Mouse (Mus musculus): ENCODE measurements around the gene Prcc.
"Not testable (repeated sequence)": the region's sequence is repeated elsewhere in the genome, so short reads cannot be mapped to it uniquely, and the experiment has no call there.

The Prcc gene

DNA sequence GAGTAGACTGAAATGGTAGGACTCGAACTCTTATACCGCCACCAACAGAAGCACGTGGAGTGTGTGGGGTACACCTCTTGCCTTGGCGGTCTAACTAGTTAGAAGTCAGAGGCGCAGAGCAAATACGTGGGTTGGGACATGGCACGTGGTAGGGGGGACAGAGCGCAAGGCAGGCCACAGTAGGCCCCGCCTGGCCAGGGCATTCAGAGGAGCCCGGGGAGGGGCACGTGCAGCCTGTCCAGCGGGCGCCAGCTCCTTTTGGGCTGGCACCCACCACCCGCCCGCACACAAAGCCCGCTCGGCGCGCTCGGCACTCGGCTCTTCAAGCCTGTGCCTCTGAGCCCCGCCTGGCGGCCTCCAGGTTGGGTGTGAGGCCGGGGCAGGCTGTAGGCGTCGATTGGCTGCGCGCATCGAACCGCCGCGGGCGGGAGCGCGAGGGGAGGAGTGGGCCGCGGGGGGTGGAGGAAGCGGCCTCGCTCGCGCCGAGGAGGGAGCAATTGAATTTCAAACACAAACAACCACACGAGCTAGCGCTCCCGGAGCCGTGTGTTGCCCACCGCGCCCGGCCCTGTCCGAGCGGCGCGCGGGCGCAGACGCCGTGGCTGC lies 20.6 kb upstream of the Prcc start, which contains the start of gene Hdgf:
Hdgf (plus strand) TSS at position 442 of the 606 bp plus-strand sequence.
- DNase-seq (ENCODE audit: low spot score): peak; percentile 91

DNA sequence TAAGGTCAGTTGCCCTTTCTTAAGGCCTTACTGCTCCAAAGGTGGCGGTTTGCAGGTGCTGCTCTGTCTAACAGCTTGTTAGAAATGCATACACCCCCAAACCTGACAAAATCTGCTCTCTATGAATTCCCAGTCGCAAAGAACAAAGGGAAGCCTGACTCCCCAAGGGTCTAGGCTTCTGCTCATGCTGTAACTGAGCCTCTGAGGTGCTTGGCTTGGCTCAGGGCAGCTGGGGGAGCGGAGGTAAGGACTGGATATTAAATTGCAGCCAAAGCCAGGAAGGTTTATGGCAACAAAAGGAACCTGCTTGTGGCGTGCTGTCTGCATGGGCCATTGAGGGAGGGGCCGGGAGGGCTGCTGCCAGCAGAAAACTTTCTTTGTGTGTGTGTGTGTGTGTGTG lies 18.4 kb upstream of the Prcc start:
- DNase-seq (ENCODE audit: low spot score): no peak

DNA sequence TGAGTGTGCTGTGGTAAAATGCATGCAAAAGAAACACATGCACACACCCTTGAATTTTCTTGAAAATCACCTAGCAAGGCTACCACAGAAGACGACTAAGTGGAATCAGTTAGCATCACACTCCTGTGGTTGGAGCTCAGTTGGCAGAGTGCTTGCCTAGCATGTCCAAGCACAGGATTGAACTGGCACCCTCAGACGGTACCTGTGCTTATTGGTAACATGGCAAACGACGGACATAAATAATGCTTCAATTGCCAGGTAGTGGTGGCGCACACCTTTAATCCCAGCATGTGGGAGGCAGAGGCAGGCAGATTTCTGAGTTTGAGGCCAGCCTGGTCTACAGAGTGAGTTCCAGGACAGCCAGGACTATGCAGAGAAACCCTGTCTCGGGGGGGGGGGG lies 16.6 kb upstream of the Prcc start:
- not testable (repeated sequence) for DNase-seq (ENCODE audit: low spot score)

DNA sequence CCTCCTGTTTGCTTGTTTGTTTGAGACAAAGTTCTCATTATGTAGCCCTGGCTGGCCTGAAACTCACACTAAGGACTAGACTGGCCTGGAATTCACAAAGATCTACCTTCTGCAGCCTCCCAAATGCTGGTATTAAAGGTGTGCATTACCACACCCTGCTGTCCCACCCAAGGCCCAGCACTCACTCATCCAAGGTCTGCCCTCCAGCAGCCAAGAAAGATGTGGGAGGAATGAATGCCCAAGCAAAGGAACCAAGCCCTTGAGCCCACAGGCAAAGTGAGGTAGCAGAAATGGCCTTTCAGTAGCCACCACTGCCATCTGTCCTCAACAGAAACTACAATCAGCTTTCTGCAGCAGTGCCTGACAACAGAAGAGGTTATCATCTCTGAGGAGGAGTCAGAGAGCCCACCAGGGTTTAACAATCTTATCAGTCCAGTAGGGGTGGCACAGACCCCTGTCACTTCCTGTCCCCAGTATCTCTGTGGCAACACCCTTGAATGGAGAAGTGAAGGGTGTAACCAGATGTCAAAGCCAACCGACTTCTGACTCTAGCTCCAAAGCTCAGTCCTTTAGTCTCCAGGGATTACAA lies 15.7 kb upstream of the Prcc start:
- no peak for DNase-seq (ENCODE audit: low spot score)

DNA sequence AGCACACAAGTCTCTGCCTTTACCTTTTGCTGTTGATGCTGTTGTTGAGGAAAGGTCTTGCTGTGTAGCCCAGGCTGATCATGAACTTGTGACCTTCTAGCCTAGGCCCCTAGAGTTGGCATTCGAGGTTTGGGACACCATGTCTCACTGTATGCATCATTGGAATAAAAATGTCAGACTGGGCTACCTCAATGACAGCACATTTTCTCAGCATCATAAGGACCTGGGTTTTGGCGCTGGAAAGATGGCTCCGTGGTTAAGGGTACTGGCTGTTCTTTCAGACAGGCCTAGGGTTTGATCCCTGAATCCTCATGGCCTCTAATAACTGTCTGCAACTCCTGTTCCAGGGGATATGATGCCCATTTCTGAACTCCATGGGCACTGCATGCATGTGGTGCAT lies 14.4 kb upstream of the Prcc start:
- DNase-seq (ENCODE audit: low spot score): no peak

DNA sequence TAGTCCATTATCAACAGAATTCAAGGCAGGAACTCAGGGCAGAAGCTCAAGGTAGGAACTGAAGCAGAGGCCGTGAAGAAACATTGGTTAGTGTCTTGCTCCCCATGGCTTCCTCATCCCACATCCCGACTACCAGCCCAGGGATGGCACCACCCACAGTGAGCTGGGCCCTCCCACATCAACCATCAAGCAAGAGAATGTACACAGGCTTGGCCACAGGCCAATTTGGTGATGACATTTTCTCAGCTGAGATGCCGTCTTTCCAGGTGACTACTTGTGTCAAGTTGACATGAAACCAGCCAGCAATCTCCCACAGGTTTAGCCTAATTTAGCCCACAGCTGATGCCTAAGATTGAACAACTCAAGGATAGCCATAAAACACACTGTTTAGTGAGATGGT lies 13.9 kb upstream of the Prcc start:
- DNase-seq (ENCODE audit: low spot score): no peak

DNA sequence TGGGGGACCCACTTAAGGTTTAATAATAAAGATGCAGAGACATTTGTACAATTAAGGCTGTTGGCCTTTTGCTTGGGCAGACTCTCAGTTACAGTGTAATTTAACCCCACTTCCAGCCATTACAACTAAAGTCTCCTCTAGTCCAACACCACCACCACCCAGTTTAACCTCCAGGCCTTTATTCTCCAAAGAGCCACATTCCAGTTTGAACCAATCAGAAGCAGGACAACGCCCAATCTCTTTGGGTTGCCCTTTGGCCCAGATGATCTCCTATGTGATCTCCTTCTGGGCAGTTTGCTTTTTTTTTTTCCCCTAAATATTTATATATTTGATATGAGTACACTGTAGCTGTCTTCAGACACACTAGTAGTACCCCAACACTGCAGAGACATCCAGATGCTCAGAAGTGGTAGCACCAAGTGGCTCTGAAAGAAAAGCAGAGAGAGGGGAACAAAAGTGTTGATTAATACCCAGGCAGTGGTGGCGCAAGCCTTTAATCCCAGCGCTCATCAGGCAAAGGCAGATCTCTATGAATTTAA lies 8.0 kb upstream of the Prcc start:
- DNase-seq (ENCODE audit: low spot score): no peak

DNA sequence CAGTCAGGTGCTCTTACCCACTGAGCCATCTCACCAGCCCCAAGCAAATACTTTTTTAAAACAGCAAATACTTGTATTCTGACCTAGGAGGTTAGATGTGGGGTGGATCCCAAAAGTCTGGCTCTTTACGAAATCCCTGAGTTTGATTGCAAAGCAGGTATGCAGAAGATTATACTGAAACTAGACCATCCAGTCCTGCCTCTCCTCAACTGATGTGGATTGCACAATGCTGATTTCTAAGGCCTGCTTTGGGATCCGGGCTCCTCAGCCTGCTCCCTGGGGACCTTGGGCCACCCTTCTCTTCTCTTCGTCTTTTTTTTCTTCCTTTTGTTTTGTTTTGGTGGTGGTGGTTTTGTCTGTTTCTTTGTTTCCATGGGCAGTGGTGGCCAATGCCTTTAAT lies 6.1 kb upstream of the Prcc start:
- no peak for DNase-seq (ENCODE audit: low spot score)

DNA sequence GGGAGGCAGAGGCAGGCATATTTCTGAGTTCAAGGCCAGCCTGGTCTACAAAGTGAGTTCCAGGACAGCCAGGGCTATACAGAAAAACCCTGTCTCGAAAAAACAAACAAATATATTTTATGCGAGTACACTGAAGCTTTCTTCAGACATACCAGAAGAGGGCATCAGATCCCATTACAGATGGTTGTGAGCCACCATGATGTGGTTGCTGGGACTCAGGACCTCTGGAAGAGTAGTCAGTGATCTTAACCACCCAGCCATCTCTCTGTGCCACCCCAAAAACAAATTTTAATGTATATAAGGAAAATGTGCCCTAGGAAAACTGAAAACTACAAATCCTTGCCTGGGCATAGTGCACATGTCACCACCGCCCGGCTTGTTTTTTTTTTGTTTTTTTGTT lies 2.0 kb upstream of the Prcc start:
- DNase-seq (ENCODE audit: low spot score): not testable (repeated sequence)

DNA sequence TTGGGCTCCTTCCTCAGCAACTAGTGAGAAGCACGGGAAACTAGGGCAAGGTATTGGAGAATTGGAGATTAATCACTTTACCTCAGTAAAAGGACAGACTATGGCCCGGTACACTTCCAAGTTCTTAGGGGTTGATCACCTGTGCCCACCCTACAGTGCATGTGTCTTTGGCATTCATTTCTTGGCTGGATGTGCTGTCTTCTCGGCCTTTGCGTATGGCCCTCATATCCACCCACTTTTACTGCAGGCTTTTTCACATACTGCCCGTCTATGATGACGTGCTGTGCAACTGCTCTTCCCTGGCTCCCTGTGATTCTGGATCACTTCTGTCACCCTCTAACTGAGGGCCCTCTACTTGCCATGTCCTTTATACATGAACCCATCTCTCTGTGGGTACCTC lies 1.0 kb upstream of the Prcc start:
- DNase-seq (ENCODE audit: low spot score): no peak

DNA sequence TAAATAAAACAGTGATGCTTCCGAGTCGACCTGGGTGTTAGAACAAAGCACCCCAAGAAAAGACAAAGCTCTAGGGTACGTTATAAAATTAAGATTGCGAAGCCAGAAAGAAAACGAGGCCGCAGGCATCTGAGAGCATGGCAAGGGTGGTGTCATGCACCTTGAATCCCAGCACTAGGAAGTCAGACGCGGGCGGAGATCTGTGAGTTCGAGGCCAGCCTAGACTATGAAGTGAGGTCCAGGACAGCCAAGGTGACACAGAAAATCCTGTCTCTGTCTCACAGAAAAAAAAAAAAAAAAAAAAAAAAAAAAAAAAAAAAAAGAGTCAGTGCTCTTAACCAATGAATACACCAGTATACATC lies 577 bp upstream of the Prcc start:
- DNase-seq (ENCODE audit: low spot score): no peak

DNA sequence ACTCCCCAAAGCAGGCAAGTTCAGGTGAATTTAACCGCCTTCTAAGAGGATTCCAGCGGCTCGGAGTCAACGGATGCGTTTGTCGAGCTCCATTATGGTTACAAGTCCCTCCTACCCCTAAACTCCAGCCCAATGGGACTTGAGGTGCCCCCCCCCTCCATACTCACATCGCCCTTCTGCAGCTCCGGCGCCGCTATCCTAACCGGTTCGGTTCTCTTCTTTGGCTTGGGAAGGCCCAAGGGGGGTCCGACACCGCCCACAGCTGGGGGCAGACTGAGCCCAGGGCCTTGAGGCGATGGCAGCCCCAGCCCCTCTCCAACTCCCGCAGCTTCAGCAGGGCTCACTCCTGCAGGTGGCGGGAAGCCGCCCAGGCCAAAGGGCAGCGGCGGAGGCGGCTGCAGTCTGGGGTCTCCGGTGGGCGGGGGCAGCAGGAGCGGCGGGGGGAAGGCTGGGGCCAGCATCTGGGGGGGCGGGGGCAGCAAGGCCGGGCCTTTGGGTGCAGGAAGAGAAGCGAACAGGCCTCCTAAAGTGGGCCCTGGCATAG lies 628 bp downstream of the Prcc start:
- no peak for DNase-seq (ENCODE audit: low spot score)

DNA sequence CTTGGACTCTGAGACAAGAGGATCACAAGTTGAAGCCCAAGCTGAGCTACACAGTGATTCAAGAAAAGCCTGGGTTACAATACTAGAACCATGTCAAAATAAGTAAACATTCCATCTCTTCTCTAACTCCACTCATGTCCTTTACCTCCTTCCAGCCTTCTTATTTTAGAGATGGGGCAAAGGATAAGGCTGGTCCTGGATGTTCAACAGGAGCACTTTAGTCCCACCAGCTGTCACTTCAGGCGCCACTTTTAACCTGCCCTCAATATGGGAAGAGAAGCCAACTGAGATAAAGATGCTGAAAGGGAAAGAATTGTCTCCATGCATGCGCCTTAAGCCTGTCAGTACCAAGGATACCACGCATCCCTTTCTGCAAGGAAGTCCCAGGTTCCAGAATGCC lies 1.1 kb downstream of the Prcc start:
- DNase-seq (ENCODE audit: low spot score): no peak

DNA sequence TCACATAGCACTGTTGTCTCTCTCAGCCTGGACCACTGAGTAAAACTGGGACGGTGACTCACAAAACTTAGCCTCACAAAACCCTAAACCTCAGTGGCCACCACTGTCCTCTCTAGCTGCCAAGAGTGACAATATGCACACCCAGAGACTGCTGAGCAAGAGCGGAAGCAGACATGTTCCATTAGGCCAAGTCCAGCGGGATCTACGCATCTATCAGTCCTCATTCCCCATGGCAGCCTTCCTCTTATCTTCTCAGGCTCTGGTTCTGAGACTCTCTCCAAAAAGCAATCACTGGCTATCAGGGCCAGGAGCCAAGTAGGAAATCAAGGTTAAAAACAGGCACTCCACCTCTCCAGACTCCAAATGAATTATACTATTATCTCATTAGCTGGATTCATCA lies 7.7 kb downstream of the Prcc start:
- no peak for DNase-seq (ENCODE audit: low spot score)

DNA sequence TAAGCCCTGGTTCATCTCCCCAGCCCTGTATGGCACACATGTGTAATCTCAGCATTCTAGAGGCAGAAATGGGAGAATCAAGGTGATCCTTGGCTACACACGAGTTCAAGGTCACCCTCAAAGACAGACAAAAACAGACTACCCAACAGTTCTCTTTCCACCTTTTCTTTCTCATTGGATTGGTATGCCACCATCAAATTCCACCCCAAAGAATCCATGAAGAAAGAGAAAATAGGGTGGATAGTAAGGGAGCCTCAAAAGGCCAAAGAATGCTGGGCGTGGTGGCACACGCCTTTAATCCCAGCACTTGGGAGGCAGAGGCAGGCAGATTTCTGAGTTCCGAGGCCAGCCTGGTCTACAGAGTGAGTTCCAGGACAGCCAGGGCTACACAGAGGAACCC lies 21.3 kb downstream of the Prcc start:
- DNase-seq (ENCODE audit: low spot score): not testable (repeated sequence)

DNA sequence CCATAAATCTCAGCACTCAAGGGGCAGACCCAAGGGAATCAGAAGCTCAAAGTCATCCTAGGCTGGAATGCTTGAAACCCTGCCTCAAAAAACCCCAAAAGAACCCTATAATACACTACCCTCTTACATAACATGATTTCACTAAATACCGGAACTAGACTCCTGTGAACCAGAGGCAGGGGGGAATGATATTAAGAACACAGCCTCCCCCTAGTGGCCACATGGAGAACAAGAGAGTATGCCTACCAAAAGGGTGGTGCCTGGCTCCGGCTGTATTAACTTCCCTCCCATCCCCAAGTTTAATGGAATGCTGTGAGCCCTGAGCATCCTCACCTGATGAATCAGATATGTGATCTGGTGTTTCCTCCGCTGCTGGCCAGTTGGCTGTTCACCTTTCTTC lies 25.6 kb downstream of the Prcc start:
- DNase-seq (ENCODE audit: low spot score): peak; percentile 61

DNA sequence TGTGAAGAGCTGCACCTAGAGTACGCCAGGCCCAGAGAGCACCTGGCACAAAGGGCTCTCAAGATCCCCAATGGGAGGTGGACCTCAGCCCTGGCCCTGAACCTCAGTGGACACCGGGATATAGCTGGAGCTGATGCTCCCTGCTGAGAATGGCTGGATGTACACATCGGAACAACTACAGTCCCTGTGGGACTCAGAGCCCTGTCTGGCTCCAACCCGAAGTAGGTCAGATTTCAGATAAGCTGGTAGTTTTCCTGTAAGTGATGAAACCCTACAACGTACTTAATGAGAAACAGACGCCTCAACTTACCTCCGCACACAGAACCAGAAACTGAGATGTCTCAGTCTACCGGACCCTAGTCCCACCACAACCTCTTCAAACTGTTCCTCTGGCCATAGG lies 27.7 kb downstream of the Prcc start:
- DNase-seq (ENCODE audit: low spot score): no peak

DNA sequence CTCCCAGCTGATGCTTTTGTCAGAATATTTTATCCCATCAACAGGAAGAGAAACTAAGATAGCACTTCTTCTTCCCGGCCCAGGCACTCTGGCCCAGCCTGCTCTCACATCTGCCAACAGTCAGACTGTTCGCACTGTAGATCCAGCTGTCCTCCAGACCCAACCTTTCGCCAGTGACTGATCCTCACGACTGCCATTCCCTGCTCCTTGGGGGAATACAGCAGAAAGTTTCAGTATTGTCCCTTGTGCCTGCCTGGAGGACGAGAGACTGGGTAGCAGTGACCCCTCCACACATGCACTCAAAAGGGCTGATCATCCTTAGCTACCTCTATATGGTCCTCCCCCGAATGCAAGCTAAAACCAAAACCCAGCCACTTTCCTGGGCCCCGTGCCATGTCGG lies 29.5 kb downstream of the Prcc start:
- DNase-seq (ENCODE audit: low spot score): no peak

DNA sequence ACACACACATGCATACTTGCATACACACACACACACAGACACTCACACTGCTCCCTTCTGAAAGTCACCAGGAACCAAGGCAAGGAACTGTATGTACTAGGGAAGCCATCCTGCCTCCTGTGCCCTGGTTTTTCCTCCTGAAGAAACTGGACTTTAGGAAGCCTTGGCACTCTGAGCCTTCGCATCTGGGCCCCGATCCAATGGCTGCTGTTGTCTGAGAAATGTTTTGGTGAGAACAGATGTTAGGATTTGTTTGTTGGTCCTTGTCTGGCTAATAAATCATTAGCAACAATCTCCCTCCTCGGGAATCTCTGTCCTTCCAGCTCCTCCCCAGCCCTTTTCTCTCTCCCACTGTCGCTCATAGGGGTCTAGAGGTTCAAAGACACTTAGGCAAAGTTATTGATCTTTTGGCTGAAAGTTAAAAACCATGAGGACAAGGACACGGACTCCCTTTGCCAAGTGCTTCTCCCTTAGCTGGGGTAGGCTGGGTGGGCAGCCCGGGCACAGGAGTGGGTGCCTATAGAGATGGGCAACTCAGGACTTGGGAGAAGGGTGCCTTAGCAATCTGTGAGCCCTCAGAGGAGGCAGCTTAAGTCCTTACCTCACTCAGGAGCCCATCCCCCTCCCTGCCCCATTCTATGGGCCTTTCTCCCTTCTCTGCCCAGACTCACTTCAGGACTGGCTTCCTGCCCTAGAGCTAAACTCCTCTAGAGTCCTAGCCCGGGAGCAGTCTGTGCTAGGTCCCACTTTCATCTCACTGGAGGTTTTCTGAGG lies 30.4 kb downstream of the Prcc start:
- DNase-seq (ENCODE audit: low spot score): no peak

DNA sequence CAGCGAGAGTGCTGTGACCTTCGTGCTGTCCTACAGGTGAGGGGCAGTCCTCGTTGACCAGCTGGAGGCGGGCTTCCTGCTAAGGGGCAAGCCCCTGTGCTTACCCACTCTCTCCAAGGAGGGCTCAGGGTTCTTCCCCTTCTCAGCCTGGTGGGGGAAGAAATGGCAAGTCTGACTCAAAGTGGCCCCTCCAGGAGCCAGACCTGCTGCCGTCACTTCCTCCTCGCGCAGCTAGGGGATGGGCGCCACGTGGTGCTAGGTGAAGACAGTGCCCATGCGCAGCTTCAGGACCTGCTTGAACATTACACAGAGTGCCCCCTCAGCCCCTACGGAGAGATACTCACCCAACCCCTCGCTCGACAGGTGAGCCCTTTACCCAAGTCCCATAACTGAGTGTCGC lies 36.3 kb downstream of the Prcc start:
- DNase-seq (ENCODE audit: low spot score): no peak

DNA sequence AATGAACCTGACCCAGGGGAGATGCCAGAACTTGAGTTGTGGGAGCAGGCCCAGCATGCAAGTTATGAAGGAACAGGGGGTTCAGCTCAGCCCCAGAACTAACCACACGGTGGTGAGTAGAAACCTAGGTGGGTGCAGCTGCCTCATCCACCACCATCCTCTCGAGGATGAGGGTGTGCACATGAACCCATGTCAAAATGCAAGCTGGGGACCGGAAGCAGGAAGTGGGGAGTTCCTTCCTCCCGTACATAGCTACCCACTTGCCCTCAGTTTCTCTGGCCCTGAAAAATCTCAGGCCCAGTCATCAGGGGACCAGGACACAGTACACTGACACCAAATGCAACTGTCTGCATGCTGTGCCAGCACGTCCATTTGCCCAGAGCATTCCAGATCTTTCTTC lies 37.7 kb downstream of the Prcc start:
- no peak for DNase-seq (ENCODE audit: low spot score)

DNA sequence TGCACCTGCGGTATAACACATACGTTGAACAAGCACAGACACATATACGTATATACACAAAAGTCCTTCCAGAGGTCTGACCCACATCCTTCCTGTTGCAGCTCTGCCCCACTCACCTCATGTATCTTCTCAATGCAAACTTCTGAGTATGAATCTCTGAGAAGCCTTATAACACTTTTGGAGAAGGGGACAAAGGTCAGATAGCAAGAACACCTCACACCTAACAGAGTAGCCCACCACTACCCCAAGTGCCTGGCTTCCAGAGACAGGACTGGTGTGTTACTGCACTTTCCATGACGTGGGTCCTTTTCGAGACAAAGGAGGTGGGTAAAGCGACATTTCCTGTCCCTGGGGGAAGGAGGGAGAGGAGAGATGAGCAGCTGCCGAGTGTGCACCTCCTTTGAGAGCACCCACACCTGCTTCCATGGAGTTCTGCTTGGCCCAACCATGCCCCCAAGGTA lies 38.7 kb downstream of the Prcc start, which contains the start of gene Sh2d2a:
Sh2d2a (plus strand) TSS at position 106 of the 461 bp plus-strand sequence.
- no peak for DNase-seq (ENCODE audit: low spot score)

DNA sequence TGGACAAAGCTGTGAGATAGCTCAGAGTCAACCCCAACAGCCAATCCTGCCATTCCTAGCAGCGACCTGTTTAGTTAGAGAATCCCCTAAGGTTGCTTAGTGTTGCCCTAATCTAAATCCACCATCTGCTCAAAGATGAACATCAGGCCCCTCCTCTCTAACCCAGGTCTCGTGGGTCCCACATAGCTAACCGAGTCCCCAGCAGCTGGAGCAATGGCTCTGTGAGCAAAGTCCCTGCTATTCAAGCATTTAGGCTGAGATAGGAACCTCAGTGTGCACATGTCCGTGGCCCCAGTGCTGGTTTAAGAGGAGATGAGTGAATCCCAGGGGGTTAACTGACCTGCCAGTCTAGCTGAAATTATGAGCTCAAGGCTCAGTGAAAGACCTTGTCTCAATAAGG lies 39.2 kb downstream of the Prcc start:
- DNase-seq (ENCODE audit: low spot score): no peak
